14 mouse cellular contexts compared by ENCODE assay signal in genomic region chr3:84693886-84694285, GRCm38 (mm10). TPM values are rescaled to one million over a fixed set of nuclear protein-coding genes. Genes with fewer than 3 reads are reported as not detected.
"Had no signal": no experiment of that assay in that cellular context is flagged by ENCODE, and none has a peak within 500 bp of the region (broad histone marks: within the 10 kb centered on the region; RNA-seq: fewer than 3 reads in every experiment).

No protein-coding gene starts in this region.

- H3K27me3 ChIP-seq: liver, embryonic 15.5 days; stomach, embryonic 15.5 days had no signal

- DNase-seq: kidney, adult 8-10 months; kidney, postnatal 4 days; lung, adult 2 months; lung, postnatal 36 days; right cerebral cortex, postnatal 14 days; thymus, postnatal 4 days had no signal

- H3K27ac ChIP-seq: kidney, postnatal 0 days; layer of hippocampus, adult 2 months; limb, embryonic 10.5 days; liver, embryonic 15.5 days; midbrain, embryonic 13.5 days; stomach, embryonic 15.5 days had no signal

- H3K9me3 ChIP-seq: limb, embryonic 10.5 days; liver, embryonic 15.5 days; midbrain, embryonic 13.5 days; stomach, embryonic 15.5 days had no signal

- H3K4me3 ChIP-seq: layer of hippocampus, adult 2 months; limb, embryonic 10.5 days; liver, embryonic 15.5 days; midbrain, embryonic 13.5 days; stomach, embryonic 15.5 days had no signal

- H3K4me2 ChIP-seq: liver, embryonic 11.5 days; liver, embryonic 15.5 days; midbrain, embryonic 13.5 days; stomach, embryonic 15.5 days had no signal

- H3K9ac ChIP-seq: liver, embryonic 15.5 days; midbrain, embryonic 13.5 days; stomach, embryonic 15.5 days had no signal

- H3K36me3 ChIP-seq: limb, embryonic 10.5 days; liver, embryonic 15.5 days; midbrain, embryonic 13.5 days; stomach, embryonic 15.5 days had no signal

- ATAC-seq: midbrain, embryonic 13.5 days had no signal

RNA-seq across cellular contexts. Expression of gene Tmem154, which starts 27.9 kb away (rescaled TPM):
- total RNA-seq: midbrain, postnatal 0 days had no signal
